Mouse (Mus musculus): ENCODE measurements around the gene Fam19a1.

DNA sequence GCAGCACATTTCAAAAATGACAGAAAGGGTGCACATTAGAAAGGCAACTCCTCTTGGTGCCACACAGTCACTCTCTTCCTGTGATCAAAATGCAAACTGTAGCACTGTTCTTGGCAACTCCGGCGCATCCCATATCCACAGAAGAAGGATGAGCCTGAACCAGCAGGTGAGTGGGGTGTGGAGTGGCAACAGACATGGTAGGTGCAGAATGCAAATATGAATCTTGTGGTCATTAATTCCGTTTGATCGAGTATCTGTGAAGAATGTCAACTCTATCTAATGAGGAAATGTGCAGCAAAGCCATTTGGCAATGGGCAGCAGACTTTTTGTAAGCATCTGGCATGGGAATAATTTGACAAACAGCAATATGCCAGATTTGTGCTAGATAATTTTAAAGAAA is 437.5 kb downstream of the Fam19a1 start:
- TF ChIP-seq CTCF (IDR thresholded peaks at IDR 0.05; ENCODE audit: extremely low read depth, insufficient read length, insufficient replicate concordance, low read depth, low read length) (no peak), POLR2A (IDR thresholded peaks at IDR 0.05; ENCODE audit: low read depth, low read length) (no peak)
